Mouse (Mus musculus) hematopoietic stem cell, adult 5-6 weeks (primary cell): ENCODE results near the gene Tyw1. TPM values are rescaled to one million over a fixed set of nuclear protein-coding genes. Genes with fewer than 3 reads are reported as not detected.

Experiments used
- ATAC-seq, 2 experiments: fragments of 125-278 bp in 1 of 2; replicated peaks in 1 of 2; 2 replicates each; pipeline ENCODE4 v1.8.0; 2016 to 2017; ENCODE audit warnings: inconsistent platforms in 2 of 2, mild to moderate bottlenecking in 2 of 2, moderate number of reproducible peaks in 2 of 2, low read depth in 1 of 2, moderate TSS enrichment in 1 of 2; ENCODE audit not compliant: low FRiP score in 2 of 2, poor library complexity in 2 of 2, severe bottlenecking in 2 of 2, insufficient read depth in 1 of 2, low TSS enrichment in 1 of 2
- total RNA-seq: library from RNA; stranded (forward); fragments of 172-1452, 232-1000 nt; gene quantifications from 2 replicates; pipeline ENCODE4 v1.2.3, GENCODE M21; 2017

The Tyw1 gene
- total RNA-seq, 1 experiment from 2014 or later: 53.1 TPM

GRCm38 (mm10) chr5:130333566-130333965 is 78.1 kb downstream of the Tyw1 start:
- ATAC-seq: no peak

- no peak for ATAC-seq
Measured at GRCm38 (mm10) chr5:130333971-130334370, 78.6 kb downstream of the Tyw1 start.

GRCm38 (mm10) chr5:130335462-130335861 is 80.0 kb downstream of the Tyw1 start:
- no peak for ATAC-seq

- no peak for ATAC-seq
Measured at GRCm38 (mm10) chr5:130340656-130341055, 85.2 kb downstream of the Tyw1 start.

- no peak for ATAC-seq
Measured at GRCm38 (mm10) chr5:130344999-130345398, 89.6 kb downstream of the Tyw1 start.

GRCm38 (mm10) chr5:130345871-130346270 is 90.5 kb downstream of the Tyw1 start:
- no peak for ATAC-seq

GRCm38 (mm10) chr5:130355223-130355622 is 99.8 kb downstream of the Tyw1 start:
- ATAC-seq: no peak

- no peak for ATAC-seq
Measured at GRCm38 (mm10) chr5:130363111-130363510, 107.7 kb downstream of the Tyw1 start.

GRCm38 (mm10) chr5:130363773-130364172 is 108.4 kb downstream of the Tyw1 start:
- no peak for ATAC-seq

GRCm38 (mm10) chr5:130368236-130368635 is 112.8 kb downstream of the Tyw1 start:
- ATAC-seq: no peak

GRCm38 (mm10) chr5:130369237-130369636 is 113.8 kb downstream of the Tyw1 start, which contains the start of gene Caln1:
Gene Caln1, plus strand, starts transcription at chr5:130369455.
- ATAC-seq: no peak

GRCm38 (mm10) chr5:130375411-130375810 is 120.0 kb downstream of the Tyw1 start:
- no peak for ATAC-seq

- ATAC-seq: no peak
Measured at GRCm38 (mm10) chr5:130384222-130384912, 128.9 kb downstream of the Tyw1 start, which contains the start of gene A330070K13Rik. Gene A330070K13Rik, minus strand, starts transcription at chr5:130384631.

- no peak for ATAC-seq
Measured at GRCm38 (mm10) chr5:130386418-130386817, 131.0 kb downstream of the Tyw1 start.

Other genes starting within 250 kb of the Tyw1 start
- 27.1 and 29.8 TPM in 2 replicates for gene Asl, start 226.4 kb upstream of the Tyw1 start, total RNA-seq
- gene Crcp, start 226.3 kb upstream of the Tyw1 start, total RNA-seq: 38.3 and 49.5 TPM in 2 replicates
- 6.9 and 7.3 TPM in 2 replicates for gene Tpst1, start 182.3 kb upstream of the Tyw1 start, total RNA-seq
- gene Kctd7, start 110.8 kb upstream of the Tyw1 start, total RNA-seq: 3.3 and 6.4 TPM in 2 replicates
- gene Rabgef1, start 83.8 kb upstream of the Tyw1 start, total RNA-seq: 35.6 and 47.9 TPM in 2 replicates
- gene Tmem248, start 38.5 kb upstream of the Tyw1 start, total RNA-seq: 40.9 and 43.5 TPM in 2 replicates
- 86.6 and 133 TPM in 2 replicates for gene Sbds, start 89 bp upstream of the Tyw1 start, total RNA-seq
- not detected in 2 replicates for gene Caln1, start 113.8 kb downstream of the Tyw1 start, total RNA-seq
- gene A330070K13Rik, start 129.0 kb downstream of the Tyw1 start, total RNA-seq: not detected in 2 replicates